Mouse (Mus musculus): ENCODE measurements around the gene Zfp184.

The Zfp184 gene

GRCm38 (mm10) chr13:21993957-21994738 is 49.3 kb downstream of the Zfp184 start:
- DNase-seq = no peak

GRCm38 (mm10) chr13:21994896-21995295 is 50.0 kb downstream of the Zfp184 start:
- DNase-seq = no peak

- no peak for DNase-seq
These were observed 50.5 kb downstream of the Zfp184 start for GRCm38 (mm10) chr13:21995331-21995914.

- no peak for DNase-seq
These were observed 51.4 kb downstream of the Zfp184 start for GRCm38 (mm10) chr13:21996101-21996839.

GRCm38 (mm10) chr13:21996840-21997185 is 51.9 kb downstream of the Zfp184 start:
- DNase-seq = no peak

- no peak for DNase-seq
These were observed 52.4 kb downstream of the Zfp184 start for GRCm38 (mm10) chr13:21997201-21997820.

- DNase-seq = no peak
These were observed 52.9 kb downstream of the Zfp184 start for GRCm38 (mm10) chr13:21997821-21998220.

- no peak for DNase-seq
These were observed 53.5 kb downstream of the Zfp184 start for GRCm38 (mm10) chr13:21998412-21998811.

GRCm38 (mm10) chr13:21999147-21999546 is 54.3 kb downstream of the Zfp184 start:
- DNase-seq = no peak

GRCm38 (mm10) chr13:22001346-22001745 is 56.5 kb downstream of the Zfp184 start:
- no peak for DNase-seq

- no peak for DNase-seq
These were observed 56.9 kb downstream of the Zfp184 start for GRCm38 (mm10) chr13:22001823-22002222.

- DNase-seq = peak; percentile 53
These were observed 60.9 kb downstream of the Zfp184 start for GRCm38 (mm10) chr13:22005605-22006333.

- DNase-seq = no peak
These were observed 61.6 kb downstream of the Zfp184 start for GRCm38 (mm10) chr13:22006334-22007120.

- DNase-seq = no peak
These were observed 62.2 kb downstream of the Zfp184 start for GRCm38 (mm10) chr13:22007121-22007510.

- DNase-seq = no peak
These were observed 63.0 kb downstream of the Zfp184 start for GRCm38 (mm10) chr13:22007872-22008271.

- DNase-seq = no peak
These were observed 63.8 kb downstream of the Zfp184 start for GRCm38 (mm10) chr13:22008707-22009106.

- no peak for DNase-seq
These were observed 64.7 kb downstream of the Zfp184 start, which contains the start of gene Prss16 for GRCm38 (mm10) chr13:22009642-22010041. TSS of gene Prss16 (minus strand) at chr13:22009742.
